Mouse (Mus musculus): Measurements from ENCODE around the gene Tcirg1. TPM values are rescaled to one million over a fixed set of nuclear protein-coding genes. Genes with fewer than 3 reads are reported as not detected.
A peak's percentile ranks its signal among the peaks of the same experiment; 100 is the strongest.

Gene Tcirg1
- polyA plus RNA-seq, 1 experiment from 2014 or later, result 16.3 TPM

GRCm38 (mm10) chr19:3864960-3865359 lies 42.0 kb downstream of the Tcirg1 start:
- H3K36me3 ChIP-seq (replicated peaks; ENCODE audit: control insufficient read depth, insufficient read depth, low read depth, low read length), result no peaks in the 10 kb centered on the region
- H3K4me3 ChIP-seq (ENCODE audit: low read depth, low read length), result no peak overlapping the region
- H3K4me2 ChIP-seq (ENCODE audit: low read depth, low read length), result no peak overlapping the region
- ATAC-seq (replicated peaks; ENCODE audit: insufficient number of reproducible peaks, low FRiP score, low TSS enrichment, low read depth), result no peak
- H3K9ac ChIP-seq (replicated peaks; ENCODE audit: low read length), result no peak overlapping the region
- no peaks in the 10 kb centered on the region for H3K27me3 ChIP-seq (ENCODE audit: control insufficient read depth, insufficient read depth, low read length)
- no peaks in the 10 kb centered on the region for H3K9me3 ChIP-seq (replicated peaks; ENCODE audit: control insufficient read depth, low read length)
- DNase-seq (ENCODE audit: low spot score), result no peak
- WGBS, result 84% methylated on average over 2 of the region's 2 CpGs
- no peak overlapping the region for H3K27ac ChIP-seq (replicated peaks; ENCODE audit: low read depth, low read length)
- no peaks in the 10 kb centered on the region for H3K4me1 ChIP-seq (ENCODE audit: control insufficient read depth, insufficient read depth, low read length)

DNA sequence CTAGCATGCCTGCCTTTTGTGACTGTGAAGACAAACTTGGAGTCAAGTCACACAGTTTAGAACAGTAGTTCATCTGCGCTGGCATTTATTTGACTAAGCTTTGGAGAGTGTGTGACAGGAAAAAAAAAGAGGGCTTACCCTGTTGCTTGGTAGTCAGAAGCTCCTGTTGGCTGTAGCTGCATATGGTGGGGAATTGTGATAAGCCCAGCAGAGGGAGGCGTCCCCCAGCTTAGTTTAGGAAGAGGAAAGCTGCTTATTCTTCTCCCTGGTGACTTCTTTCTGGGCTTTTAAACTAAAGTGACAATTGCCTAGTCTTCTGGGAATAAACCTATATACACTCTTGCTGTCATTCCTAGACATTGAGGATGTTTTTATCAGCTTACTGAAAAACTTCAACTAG lies 44.2 kb downstream of the Tcirg1 start:
- H3K9me3 ChIP-seq (replicated peaks; ENCODE audit: control insufficient read depth, low read length), result no peaks in the 10 kb centered on the region
- H3K27me3 ChIP-seq (ENCODE audit: control insufficient read depth, insufficient read depth, low read length), result no peaks in the 10 kb centered on the region
- H3K36me3 ChIP-seq (replicated peaks; ENCODE audit: control insufficient read depth, insufficient read depth, low read depth, low read length), result no peaks in the 10 kb centered on the region
- ATAC-seq (replicated peaks; ENCODE audit: insufficient number of reproducible peaks, low FRiP score, low TSS enrichment, low read depth), result no peak
- DNase-seq (ENCODE audit: low spot score), result no peak
- WGBS, result 76% methylated on average over 2 of the region's 2 CpGs
- H3K9ac ChIP-seq (replicated peaks; ENCODE audit: low read length), result no peak overlapping the region
- H3K4me3 ChIP-seq (ENCODE audit: low read depth, low read length), result no peak overlapping the region
- no peak overlapping the region for H3K4me2 ChIP-seq (ENCODE audit: low read depth, low read length)
- no peaks in the 10 kb centered on the region for H3K4me1 ChIP-seq (ENCODE audit: control insufficient read depth, insufficient read depth, low read length)
- no peak overlapping the region for H3K27ac ChIP-seq (replicated peaks; ENCODE audit: low read depth, low read length)

- no peak for ATAC-seq (replicated peaks; ENCODE audit: insufficient number of reproducible peaks, low FRiP score, low TSS enrichment, low read depth)
- no peak overlapping the region for H3K4me3 ChIP-seq (ENCODE audit: low read depth, low read length)
- H3K27me3 ChIP-seq (ENCODE audit: control insufficient read depth, insufficient read depth, low read length), result no peaks in the 10 kb centered on the region
- H3K27ac ChIP-seq (replicated peaks; ENCODE audit: low read depth, low read length), result no peak overlapping the region
- H3K4me2 ChIP-seq (ENCODE audit: low read depth, low read length), result no peak overlapping the region
- no peaks in the 10 kb centered on the region for H3K9me3 ChIP-seq (replicated peaks; ENCODE audit: control insufficient read depth, low read length)
- DNase-seq (ENCODE audit: low spot score), result no peak
- H3K9ac ChIP-seq (replicated peaks; ENCODE audit: low read length), result no peak overlapping the region
- no peaks in the 10 kb centered on the region for H3K36me3 ChIP-seq (replicated peaks; ENCODE audit: control insufficient read depth, insufficient read depth, low read depth, low read length)
- WGBS, result 77% methylated on average over 3 of the region's 3 CpGs
- H3K4me1 ChIP-seq (ENCODE audit: control insufficient read depth, insufficient read depth, low read length), result no peaks in the 10 kb centered on the region
Measured at GRCm38 (mm10) chr19:3857220-3857619, 49.7 kb downstream of the Tcirg1 start.

GRCm38 (mm10) chr19:3855601-3856000 lies 51.3 kb downstream of the Tcirg1 start:
- H3K4me2 ChIP-seq (ENCODE audit: low read depth, low read length), result no peak overlapping the region

DNA sequence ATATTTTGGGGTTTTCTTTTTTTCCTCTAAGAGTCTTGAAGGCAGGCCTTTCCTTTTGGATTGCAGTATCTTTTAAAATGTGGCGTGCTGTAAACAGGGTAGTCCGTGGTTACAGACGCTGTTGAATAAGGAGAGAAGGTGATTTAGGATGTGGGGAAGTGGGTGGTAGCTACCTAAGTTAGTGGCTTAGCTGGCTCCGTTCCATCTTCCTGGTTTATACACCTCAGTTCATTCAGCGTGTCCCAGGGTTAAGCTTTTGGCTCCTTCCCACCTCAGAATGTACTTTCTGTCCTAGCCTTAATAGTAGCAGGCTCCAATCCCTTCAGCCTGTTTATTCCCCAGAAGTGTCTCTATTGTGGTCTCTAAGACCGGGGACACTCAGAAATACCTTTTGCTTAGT lies 51.8 kb downstream of the Tcirg1 start:
- Histone ChIP-seq H3K36me3 (replicated peaks; ENCODE audit: control insufficient read depth, insufficient read depth, low read depth, low read length) (no peaks in the 10 kb centered on the region), H3K9me3 (replicated peaks; ENCODE audit: control insufficient read depth, low read length) (no peaks in the 10 kb centered on the region), H3K4me1 (ENCODE audit: control insufficient read depth, insufficient read depth, low read length) (peaks cover 2% of the 10 kb centered on the region), H3K27me3 (ENCODE audit: control insufficient read depth, insufficient read depth, low read length) (no peaks in the 10 kb centered on the region), H3K4me2 (ENCODE audit: low read depth, low read length) (no peak overlapping the region), H3K9ac (replicated peaks; ENCODE audit: low read length) (no peak overlapping the region), H3K27ac (replicated peaks; ENCODE audit: low read depth, low read length) (no peak overlapping the region), H3K4me3 (ENCODE audit: low read depth, low read length) (no peak overlapping the region)
- ATAC-seq (replicated peaks; ENCODE audit: insufficient number of reproducible peaks, low FRiP score, low TSS enrichment, low read depth), result no peak
- DNase-seq (ENCODE audit: low spot score), result no peak
- 72% methylated on average over 6 of the region's 6 CpGs for WGBS

More at GRCm38 (mm10) chr19:3855601-3856000, 51.3 kb downstream of the Tcirg1 start:
- H3K27ac ChIP-seq (replicated peaks; ENCODE audit: low read depth, low read length), result no peak overlapping the region
- H3K9me3 ChIP-seq (replicated peaks; ENCODE audit: control insufficient read depth, low read length), result no peaks in the 10 kb centered on the region
- no peak overlapping the region for H3K9ac ChIP-seq (replicated peaks; ENCODE audit: low read length)
- no peaks in the 10 kb centered on the region for H3K27me3 ChIP-seq (ENCODE audit: control insufficient read depth, insufficient read depth, low read length)
- H3K4me3 ChIP-seq (ENCODE audit: low read depth, low read length), result no peak overlapping the region
- H3K36me3 ChIP-seq (replicated peaks; ENCODE audit: control insufficient read depth, insufficient read depth, low read depth, low read length), result no peaks in the 10 kb centered on the region
- DNase-seq (ENCODE audit: low spot score) (no peak), ATAC-seq (replicated peaks; ENCODE audit: insufficient number of reproducible peaks, low FRiP score, low TSS enrichment, low read depth) (no peak)
- WGBS, result 17% methylated on average over 4 of the region's 4 CpGs
- peaks cover 2% of the 10 kb centered on the region for H3K4me1 ChIP-seq (ENCODE audit: control insufficient read depth, insufficient read depth, low read length)

GRCm38 (mm10) chr19:3853891-3854290 lies 53.0 kb downstream of the Tcirg1 start:
- ATAC-seq (replicated peaks; ENCODE audit: insufficient number of reproducible peaks, low FRiP score, low TSS enrichment, low read depth) (no peak), DNase-seq (ENCODE audit: low spot score) (no peak)
- Histone ChIP-seq H3K27ac (replicated peaks; ENCODE audit: low read depth, low read length) (no peak overlapping the region), H3K4me3 (ENCODE audit: low read depth, low read length) (no peak overlapping the region), H3K4me1 (ENCODE audit: control insufficient read depth, insufficient read depth, low read length) (peaks cover 2% of the 10 kb centered on the region), H3K9ac (replicated peaks; ENCODE audit: low read length) (no peak overlapping the region), H3K27me3 (ENCODE audit: control insufficient read depth, insufficient read depth, low read length) (no peaks in the 10 kb centered on the region), H3K4me2 (ENCODE audit: low read depth, low read length) (no peak overlapping the region), H3K9me3 (replicated peaks; ENCODE audit: control insufficient read depth, low read length) (no peaks in the 10 kb centered on the region), H3K36me3 (replicated peaks; ENCODE audit: control insufficient read depth, insufficient read depth, low read depth, low read length) (no peaks in the 10 kb centered on the region)
- WGBS, result 85% methylated on average over 1 of the region's 1 CpGs

DNA sequence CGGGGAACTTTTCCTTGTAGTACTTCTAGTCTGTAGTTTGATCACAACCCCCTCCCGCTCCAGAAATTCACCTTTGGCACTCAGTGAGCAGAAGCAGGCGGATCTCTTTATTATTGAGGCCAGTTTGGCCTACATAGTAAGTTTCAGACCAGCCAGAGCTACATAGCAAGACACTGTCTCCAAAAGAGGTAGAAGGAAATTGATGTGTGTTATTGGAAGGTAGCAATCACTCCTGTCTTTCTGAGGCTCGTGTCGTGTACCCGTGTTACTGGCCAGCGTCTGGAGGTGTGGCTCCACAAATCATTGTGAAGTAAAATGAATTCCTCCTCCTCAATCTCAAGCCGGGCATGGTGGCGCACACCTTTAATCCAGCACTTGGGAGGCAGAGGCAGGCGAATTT lies 53.8 kb downstream of the Tcirg1 start:
- H3K4me1 ChIP-seq (ENCODE audit: control insufficient read depth, insufficient read depth, low read length), result peaks cover 2% of the 10 kb centered on the region
- no peaks in the 10 kb centered on the region for H3K27me3 ChIP-seq (ENCODE audit: control insufficient read depth, insufficient read depth, low read length)
- no peak overlapping the region for H3K27ac ChIP-seq (replicated peaks; ENCODE audit: low read depth, low read length)
- 91% methylated on average over 10 of the region's 10 CpGs for WGBS
- no peak for DNase-seq (ENCODE audit: low spot score)
- peak overlapping the region; percentile 82 for H3K4me3 ChIP-seq (ENCODE audit: low read depth, low read length)
- H3K4me2 ChIP-seq (ENCODE audit: low read depth, low read length), result peak overlapping the region; percentile 10; the same call in 1 of the 2 replicates
- no peaks in the 10 kb centered on the region for H3K36me3 ChIP-seq (replicated peaks; ENCODE audit: control insufficient read depth, insufficient read depth, low read depth, low read length)
- no peak for ATAC-seq (replicated peaks; ENCODE audit: insufficient number of reproducible peaks, low FRiP score, low TSS enrichment, low read depth)
- H3K9me3 ChIP-seq (replicated peaks; ENCODE audit: control insufficient read depth, low read length), result no peaks in the 10 kb centered on the region
- no peak overlapping the region for H3K9ac ChIP-seq (replicated peaks; ENCODE audit: low read length)

DNA sequence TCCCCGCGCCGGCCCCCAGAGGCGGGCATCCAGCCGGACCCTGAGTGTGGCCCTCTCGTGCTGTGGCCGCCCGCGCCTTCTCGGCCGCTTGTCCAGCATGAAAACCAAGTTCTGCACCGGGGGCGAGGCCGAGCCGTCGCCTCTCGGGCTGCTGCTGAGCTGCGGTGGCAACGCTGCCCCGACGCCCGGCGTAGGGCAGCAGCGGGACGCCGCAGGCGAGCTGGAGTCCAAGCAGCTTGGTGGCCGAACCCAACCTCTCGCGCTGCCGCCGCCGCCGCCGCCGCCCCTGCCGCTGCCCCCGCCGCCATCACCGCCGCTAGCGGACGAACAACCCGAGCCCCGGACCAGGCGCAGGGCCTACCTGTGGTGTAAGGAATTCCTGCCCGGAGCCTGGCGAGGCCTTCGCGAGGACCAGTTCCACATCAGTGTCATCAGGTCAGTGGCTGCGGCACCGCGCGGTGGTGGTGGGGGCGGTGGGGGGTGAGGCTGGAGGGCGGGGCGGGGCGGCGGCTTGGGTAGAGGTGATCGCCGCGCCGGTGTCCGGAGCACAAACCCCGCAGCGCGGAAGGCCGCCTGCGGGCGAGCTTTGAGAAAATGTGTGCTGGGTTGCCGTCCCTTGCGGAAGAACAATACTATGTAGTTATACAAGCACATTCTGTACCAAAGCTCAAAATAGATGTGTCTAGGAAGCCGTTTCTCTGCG lies 54.8 kb downstream of the Tcirg1 start:
- Histone ChIP-seq H3K4me2 (ENCODE audit: low read depth, low read length) (peak overlapping the region; percentile 79), H3K4me1 (ENCODE audit: control insufficient read depth, insufficient read depth, low read length) (peaks cover 2% of the 10 kb centered on the region), H3K4me3 (ENCODE audit: low read depth, low read length) (peak overlapping the region; percentile 82), H3K27me3 (ENCODE audit: control insufficient read depth, insufficient read depth, low read length) (no peaks in the 10 kb centered on the region), H3K27ac (replicated peaks; ENCODE audit: low read depth, low read length) (peak overlapping the region; percentile 89), H3K36me3 (replicated peaks; ENCODE audit: control insufficient read depth, insufficient read depth, low read depth, low read length) (no peaks in the 10 kb centered on the region), H3K9ac (replicated peaks; ENCODE audit: low read length) (peak overlapping the region; percentile 79), H3K9me3 (replicated peaks; ENCODE audit: control insufficient read depth, low read length) (no peaks in the 10 kb centered on the region)
- DNase-seq (ENCODE audit: low spot score) (peak; percentile 61), ATAC-seq (replicated peaks; ENCODE audit: insufficient number of reproducible peaks, low FRiP score, low TSS enrichment, low read depth) (peak; percentile 45)
- under 1% methylated on average over 63 of the region's 74 CpGs for WGBS

Data from embryonic facial prominence, embryonic 11.5 days (tissue).